Mouse (Mus musculus): ENCODE measurements around the gene Hist1h3b.

- TF ChIP-seq USF1 (IDR thresholded peaks at IDR 0.05; ENCODE audit: low read depth) (no peak), POLR2A (IDR thresholded peaks at IDR 0.05; ENCODE audit: insufficient read length, low read depth) (peak; percentile 75), TCF12 (IDR thresholded peaks at IDR 0.05; ENCODE audit: insufficient read depth, poor library complexity, severe bottlenecking) (no peak), MAX (IDR thresholded peaks at IDR 0.05; ENCODE audit: low read depth) (no peak), CEBPB (IDR thresholded peaks at IDR 0.05; ENCODE audit: insufficient read depth, poor library complexity, severe bottlenecking) (no peak), MYOG (IDR thresholded peaks at IDR 0.05; ENCODE audit: control insufficient read depth in 1 of 3, insufficient read depth in 1 of 3, insufficient read length in 2 of 3, low read depth in 2 of 3) (no peak), SRF (IDR thresholded peaks at IDR 0.05; ENCODE audit: control insufficient read depth, insufficient read length, low read depth) (no peak)
Measured at GRCm38 (mm10) chr13:23744421-23745380, 7.4 kb upstream of the Hist1h3b start.

Measured in myocyte (in vitro differentiated cells).